Mouse (Mus musculus) liver, embryonic 16.5 days (tissue): ENCODE results near the gene Nxt1. TPM values are rescaled to one million over a fixed set of nuclear protein-coding genes. Genes with fewer than 3 reads are reported as not detected.

Experiments used
- ATAC-seq: fragments of 200-750 bp; cut with Nextera tagmentation; 2 replicates; pipeline ENCODE4 v1.8.0; 2017; ENCODE audit warnings: low read depth, mild to moderate bottlenecking, moderate number of reproducible peaks, moderate library complexity
- H3K27ac ChIP-seq: fragments of 300-500 bp; sonication (generic); 2 replicates; pipeline ENCODE4 v1.5.1; 2014; ENCODE audit warnings: mild to moderate bottlenecking, low read length
- H3K27me3 ChIP-seq: fragments of 300-500 bp; sonication (generic); 2 replicates; pipeline ENCODE4 v1.6.1; 2014; ENCODE audit warnings: low read depth, low read length, mixed read lengths; ENCODE audit not compliant: control insufficient read depth, insufficient read depth
- H3K36me3 ChIP-seq: fragments of 300-500 bp; sonication (generic); 2 replicates; pipeline ENCODE4 v1.6.1; 2014; ENCODE audit warnings: mild to moderate bottlenecking; ENCODE audit not compliant: control insufficient read depth, insufficient read depth
- H3K4me1 ChIP-seq: fragments of 300-500 bp; sonication (generic); 2 replicates; pipeline ENCODE4 v1.6.1; 2014; ENCODE audit warnings: low read depth, low read length, mixed read lengths; ENCODE audit not compliant: control insufficient read depth
- H3K4me2 ChIP-seq: fragments of 300-500 bp; sonication (generic); 2 replicates; pipeline ENCODE4 v1.6.1; 2014; ENCODE audit warnings: low read depth, low read length, mixed read lengths
- H3K4me3 ChIP-seq: fragments of 300-500 bp; sonication (generic); 2 replicates; pipeline ENCODE4 v1.5.1; 2014; ENCODE audit warnings: low read depth, mild to moderate bottlenecking, low read length
- H3K9ac ChIP-seq: fragments of 300-500 bp; sonication (generic); 2 replicates; pipeline ENCODE4 v1.6.1; 2014; ENCODE audit warnings: low read depth, low read length
- H3K9me3 ChIP-seq: fragments of 300-500 bp; sonication (generic); replicated peaks from 2 replicates; pipeline ENCODE4 v1.6.1; 2016; ENCODE audit warnings: low read length; ENCODE audit not compliant: control insufficient read depth
- WGBS: fragments of 180-500 bp; shearing (Covaris S2); extraction: QIAGEN DNeasy Blood & Tissue Kit; methylation state at CpG from one replicate; pipeline ENCODE4 v1.1.7; 2014; ENCODE audit not compliant: insufficient replicate concordance; 5-methylcytosine and 5-hydroxymethylcytosine counted together
- polyA plus RNA-seq: library from polyadenylated mRNA; unstranded; fragments of >200 nt; fragmentation: Nextera tagmentation; extraction: Ambion mirVana; gene quantifications from 2 replicates; pipeline ENCODE4 v1.2.1, GENCODE M21; 2015

Gene Nxt1
- 41.4 and 45.1 TPM in 2 replicates for polyA plus RNA-seq

- Histone ChIP-seq H3K4me1 (peaks cover 20% of the 10 kb centered on the region), H3K9ac (peak within 1 kb of the TSS; percentile 81), H3K9me3 (no peaks in the 10 kb centered on the region), H3K27me3 (no peaks in the 10 kb centered on the region), H3K4me2 (peak within 1 kb of the TSS; percentile 77), H3K27ac (peak within 1 kb of the TSS; percentile 87), H3K36me3 (peaks cover 19% of the 10 kb centered on the region; the same call in 1 of the 2 replicates), H3K4me3 (peak within 1 kb of the TSS; percentile 82)
- WGBS: under 1% methylated on average over 58 of the region's 58 CpGs
- peak; percentile 99 for ATAC-seq
Measured at GRCm38 (mm10) chr2:148672199-148673096, at the start of gene Nxt1. TSS of gene Nxt1 (plus strand) at chr2:148672601.

GRCm38 (mm10) chr2:148623067-148623466 lies 49.3 kb upstream of the Nxt1 start:
- no peaks in the 10 kb centered on the region for H3K27me3 ChIP-seq
- no peaks in the 10 kb centered on the region for H3K9me3 ChIP-seq
- no peak overlapping the region for H3K27ac ChIP-seq
- no peak for ATAC-seq
- H3K36me3 ChIP-seq: no peaks in the 10 kb centered on the region
- H3K9ac ChIP-seq: no peak overlapping the region
- WGBS: 48% methylated on average over 2 of the region's 2 CpGs
- no peaks in the 10 kb centered on the region for H3K4me1 ChIP-seq
- no peak overlapping the region for H3K4me3 ChIP-seq
- H3K4me2 ChIP-seq: no peak overlapping the region

DNA sequence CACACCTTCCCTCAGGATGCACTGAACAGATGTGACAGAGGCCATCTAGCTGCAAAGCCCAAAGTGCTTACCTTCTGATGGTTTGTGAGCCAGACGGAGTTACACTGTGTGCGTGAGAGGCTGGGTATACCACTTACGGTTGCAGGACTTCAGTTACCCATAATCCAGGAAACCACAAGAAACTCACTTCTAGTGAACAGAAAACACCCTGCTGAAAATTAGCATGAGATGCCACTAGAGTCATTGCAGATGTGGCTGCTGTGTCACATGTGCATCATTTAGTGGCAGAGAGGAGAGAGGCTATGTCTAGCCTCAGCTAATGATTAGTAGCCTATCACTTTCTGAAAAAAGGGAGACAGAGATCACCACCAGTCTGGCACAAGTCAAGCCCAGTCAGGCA lies 47.9 kb upstream of the Nxt1 start:
- H3K36me3 ChIP-seq: no peaks in the 10 kb centered on the region
- no peaks in the 10 kb centered on the region for H3K9me3 ChIP-seq
- H3K4me1 ChIP-seq: no peaks in the 10 kb centered on the region
- WGBS: 34% methylated on average over 3 of the region's 3 CpGs
- H3K4me2 ChIP-seq: no peak overlapping the region
- H3K27me3 ChIP-seq: no peaks in the 10 kb centered on the region
- H3K4me3 ChIP-seq: no peak overlapping the region
- ATAC-seq: no peak
- H3K9ac ChIP-seq: no peak overlapping the region
- no peak overlapping the region for H3K27ac ChIP-seq

- Histone ChIP-seq H3K36me3 (no peaks in the 10 kb centered on the region), H3K27ac (no peak overlapping the region), H3K27me3 (no peaks in the 10 kb centered on the region), H3K9ac (no peak overlapping the region), H3K9me3 (no peaks in the 10 kb centered on the region), H3K4me2 (no peak overlapping the region), H3K4me1 (no peaks in the 10 kb centered on the region), H3K4me3 (no peak overlapping the region)
- WGBS: 54% methylated on average over 3 of the region's 3 CpGs
- ATAC-seq: no peak
Measured at GRCm38 (mm10) chr2:148627011-148627471, 45.4 kb upstream of the Nxt1 start.

- H3K9me3 ChIP-seq: no peaks in the 10 kb centered on the region
- H3K9ac ChIP-seq: no peak overlapping the region
- WGBS: 59% methylated on average over 2 of the region's 2 CpGs
- no peak for ATAC-seq
- H3K27ac ChIP-seq: no peak overlapping the region
- H3K4me3 ChIP-seq: no peak overlapping the region
- no peak overlapping the region for H3K4me2 ChIP-seq
- H3K36me3 ChIP-seq: no peaks in the 10 kb centered on the region
- no peaks in the 10 kb centered on the region for H3K4me1 ChIP-seq
- H3K27me3 ChIP-seq: no peaks in the 10 kb centered on the region
Measured at GRCm38 (mm10) chr2:148631011-148631410, 41.4 kb upstream of the Nxt1 start.

GRCm38 (mm10) chr2:148631602-148632001 lies 40.8 kb upstream of the Nxt1 start:
- Histone ChIP-seq H3K9me3 (no peaks in the 10 kb centered on the region), H3K36me3 (no peaks in the 10 kb centered on the region), H3K4me2 (no peak overlapping the region), H3K9ac (no peak overlapping the region), H3K4me1 (no peaks in the 10 kb centered on the region), H3K27me3 (no peaks in the 10 kb centered on the region), H3K27ac (no peak overlapping the region), H3K4me3 (no peak overlapping the region)
- no peak for ATAC-seq
- 62% methylated on average over 3 of the region's 3 CpGs for WGBS

DNA sequence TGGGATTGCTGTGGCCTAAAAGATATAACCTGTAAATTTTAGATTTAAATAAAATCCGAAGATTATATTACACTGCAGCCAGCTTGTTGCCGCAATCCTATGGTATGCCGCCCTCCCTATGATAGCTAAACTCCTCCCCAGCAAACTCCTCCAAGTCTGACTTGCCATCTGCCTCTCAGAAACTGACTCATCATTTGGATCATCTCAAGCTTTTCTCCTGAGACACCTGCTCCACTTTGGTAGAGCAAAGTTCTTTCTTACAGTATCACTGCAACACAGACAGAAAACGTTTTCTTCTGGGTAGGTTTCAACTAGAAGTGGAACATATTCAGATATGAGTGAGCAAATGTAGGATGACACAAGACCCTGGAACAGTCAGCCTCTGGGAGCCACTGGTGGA lies 37.9 kb upstream of the Nxt1 start:
- WGBS: 61% methylated on average over 4 of the region's 4 CpGs
- Histone ChIP-seq H3K36me3 (no peaks in the 10 kb centered on the region), H3K9me3 (no peaks in the 10 kb centered on the region), H3K4me2 (no peak overlapping the region), H3K27me3 (no peaks in the 10 kb centered on the region), H3K9ac (no peak overlapping the region), H3K27ac (no peak overlapping the region), H3K4me1 (no peaks in the 10 kb centered on the region), H3K4me3 (no peak overlapping the region)
- ATAC-seq: no peak

- no peaks in the 10 kb centered on the region for H3K27me3 ChIP-seq
- H3K27ac ChIP-seq: no peak overlapping the region
- ATAC-seq: no peak
- no peak overlapping the region for H3K4me3 ChIP-seq
- H3K9ac ChIP-seq: no peak overlapping the region
- no peaks in the 10 kb centered on the region for H3K9me3 ChIP-seq
- H3K4me2 ChIP-seq: no peak overlapping the region
- no peaks in the 10 kb centered on the region for H3K36me3 ChIP-seq
- WGBS: 30% methylated on average over 1 of the region's 1 CpGs
- no peaks in the 10 kb centered on the region for H3K4me1 ChIP-seq
Measured at GRCm38 (mm10) chr2:148642610-148643370, 29.6 kb upstream of the Nxt1 start.
